8 mouse cellular contexts compared by ENCODE assay signal in the genomic region with DNA sequence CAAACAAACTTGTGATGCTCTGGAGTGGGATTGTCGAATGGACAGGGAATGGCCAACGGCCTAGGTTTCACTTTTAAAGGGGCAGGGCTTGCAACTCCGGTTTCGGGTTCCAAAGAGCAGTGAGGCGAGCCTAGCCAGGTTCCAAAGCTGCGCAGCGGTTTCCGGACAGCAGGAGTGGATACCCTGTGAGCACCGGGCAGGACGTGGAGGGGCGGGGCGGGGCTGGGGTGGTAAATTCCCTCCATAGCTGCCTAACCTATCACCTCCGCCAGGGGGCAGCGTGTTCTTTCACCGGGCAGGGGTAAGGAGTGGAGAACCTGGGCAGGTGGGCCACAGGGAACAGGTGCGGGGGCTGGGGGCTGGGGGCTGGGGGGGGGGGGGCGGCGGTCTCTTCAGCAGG. TPM values are rescaled to one million over a fixed set of nuclear protein-coding genes. Genes with fewer than 3 reads are reported as not detected.
A peak's percentile ranks its signal among the peaks of the same experiment; 100 is the strongest.
DNase-seq lines count a peak whose midpoint lies in the region; ATAC-seq and TF ChIP-seq lines count a peak whose summit lies in the region.

A gene (plus strand): TSS at position 112 of the 400 bp plus-strand sequence.

- TF ChIP-seq POLR2A in testis, adult 2 months (IDR thresholded peaks at IDR 0.05; ENCODE audit: control insufficient read depth, low read depth, low read length) = no peak

- peaks cover 9% of the 10 kb centered on the region; the same call in 1 of the 2 replicates for H3K27me3 ChIP-seq in limb, embryonic 12.5 days
- H3K27me3 ChIP-seq in midbrain, embryonic 12.5 days = peaks cover 34% of the 10 kb centered on the region
- H3K27me3 ChIP-seq in testis, adult 2 months (ENCODE audit: control insufficient read depth, insufficient read depth, low read length) = no peaks in the 10 kb centered on the region

- intact Hi-C loops in gastrocnemius, postnatal 36 days (cut with DNase I) = loop anchor here (2.0 kb wide), 1 partner anchor 35 kb away; no protein-coding TSS in a partner anchor

- peak within 1 kb of the TSS; percentile 41; the same call in 1 of the 2 replicates for H3K27ac ChIP-seq in limb, embryonic 12.5 days
- H3K27ac ChIP-seq in midbrain, embryonic 12.5 days (replicated peaks) = no peak within 1 kb of the TSS
- no peak within 1 kb of the TSS for H3K27ac ChIP-seq in testis, adult 2 months (ENCODE audit: control insufficient read depth, insufficient read depth, low read depth, low read length)

- TF ChIP-seq CTCF in testis, adult 2 months (IDR thresholded peaks at IDR 0.05; ENCODE audit: control insufficient read depth, insufficient read depth, insufficient replicate concordance, low read depth, low read length) = peak; percentile 46; the same call in 1 of the 2 replicates

- peak within 1 kb of the TSS; percentile 75 for H3K4me2 ChIP-seq in limb, embryonic 12.5 days
- peak within 1 kb of the TSS; percentile 88 for H3K4me2 ChIP-seq in midbrain, embryonic 12.5 days (replicated peaks)

- H3K9ac ChIP-seq in limb, embryonic 12.5 days (replicated peaks) = peak within 1 kb of the TSS; percentile 93
- no peak within 1 kb of the TSS for H3K9ac ChIP-seq in midbrain, embryonic 12.5 days (replicated peaks)

- H3K9me3 ChIP-seq in limb, embryonic 12.5 days = no peaks in the 10 kb centered on the region
- H3K9me3 ChIP-seq in midbrain, embryonic 12.5 days = no peaks in the 10 kb centered on the region

- DNase-seq in cerebellum, postnatal 10 days = peak; percentile 54 to 57
- DNase-seq in cerebellum, adult 9-10 months = no peak
- DNase-seq in c-Kit-positive CD71-positive TER-119-positive erythroid progenitor cells, embryonic 14.5 days (ENCODE audit: low spot score) = peak; percentile 72
- peak; percentile 45 to 53 for DNase-seq in gastrocnemius, postnatal 36 days

- peak within 1 kb of the TSS; percentile 93 for H3K4me3 ChIP-seq in limb, embryonic 12.5 days (replicated peaks)
- peak within 1 kb of the TSS; percentile 88; the same call in 1 of the 2 replicates for H3K4me3 ChIP-seq in midbrain, embryonic 12.5 days
- H3K4me3 ChIP-seq in testis, adult 2 months (ENCODE audit: control insufficient read depth, low read depth, low read length) = peak within 1 kb of the TSS; percentile 54

- peaks cover 11% of the 10 kb centered on the region for H3K36me3 ChIP-seq in limb, embryonic 12.5 days
- no peaks in the 10 kb centered on the region for H3K36me3 ChIP-seq in midbrain, embryonic 12.5 days
- H3K36me3 ChIP-seq in testis, adult 2 months (ENCODE audit: control insufficient read depth, insufficient read depth, low read length) = no peaks in the 10 kb centered on the region

- WGBS in limb, embryonic 12.5 days = under 1% methylated on average over 17 of the region's 18 CpGs
- WGBS in midbrain, embryonic 12.5 days = 6% methylated on average over 16 of the region's 18 CpGs

- peaks cover 45% of the 10 kb centered on the region for H3K4me1 ChIP-seq in limb, embryonic 12.5 days (replicated peaks)
- H3K4me1 ChIP-seq in midbrain, embryonic 12.5 days = peaks cover 26% of the 10 kb centered on the region
- peaks cover 26% of the 10 kb centered on the region for H3K4me1 ChIP-seq in testis, adult 2 months (ENCODE audit: control insufficient read depth, insufficient read depth, low read length)

- peak; percentile 52 for ATAC-seq in inflammation-experienced regulatory T-cells, adult 6 months
- ATAC-seq in limb, embryonic 12.5 days (ENCODE audit: insufficient number of reproducible peaks, insufficient read depth, low FRiP score, low TSS enrichment, low read depth) = no peak
- no peak for ATAC-seq in midbrain, embryonic 12.5 days (ENCODE audit: low FRiP score, low read depth)

RNA-seq across cellular contexts. Expression of the gene that starts here (rescaled TPM):
- total RNA-seq in gastrocnemius, postnatal 36 days (2021) = 10 to 100 TPM; 25.6 to 34.7 TPM
- polyA plus RNA-seq in inflammation-experienced regulatory T-cells, adult 6 months (2017; shearing (Covaris generic)) = under 1 TPM in 1 of 3 experiments, not detected in 2; 0.32 TPM
- 55.2 and 61.3 TPM in 2 replicates for polyA plus RNA-seq in limb, embryonic 12.5 days (2016; fragmentation: Nextera tagmentation; extraction: Ambion mirVana)
- polyA plus RNA-seq in midbrain, embryonic 12.5 days (2016; fragmentation: Nextera tagmentation; extraction: Ambion mirVana) = 16.9 and 19.6 TPM in 2 replicates
- polyA plus RNA-seq in testis, adult 2 months (2012; rRNA removed) = 28.9 and 34.7 TPM in 2 replicates

Comparison
In these comparisons a context has a peak if more than half of its experiments do, and no peak if none do; other contexts are left out.
1. RNA of the gene that starts here (polyA plus RNA-seq): 55.2 to 61.3 TPM in limb, embryonic 12.5 days, 28.9 to 34.7 TPM in testis, adult 2 months and 16.9 to 19.6 TPM in midbrain, embryonic 12.5 days; 0.32 TPM in inflammation-experienced regulatory T-cells, adult 6 months; every median in the first group is over 10 times any median in the second.
2. Peak in ATAC-seq in inflammation-experienced regulatory T-cells, adult 6 months; RNA of the gene not detected or under 1 TPM.
3. Peak in every context shown above with its lines, with median percentiles within 50 percentile points of each other: H3K4me3 ChIP-seq.